21 mouse cellular contexts compared by ENCODE assay signal in the genomic region with DNA sequence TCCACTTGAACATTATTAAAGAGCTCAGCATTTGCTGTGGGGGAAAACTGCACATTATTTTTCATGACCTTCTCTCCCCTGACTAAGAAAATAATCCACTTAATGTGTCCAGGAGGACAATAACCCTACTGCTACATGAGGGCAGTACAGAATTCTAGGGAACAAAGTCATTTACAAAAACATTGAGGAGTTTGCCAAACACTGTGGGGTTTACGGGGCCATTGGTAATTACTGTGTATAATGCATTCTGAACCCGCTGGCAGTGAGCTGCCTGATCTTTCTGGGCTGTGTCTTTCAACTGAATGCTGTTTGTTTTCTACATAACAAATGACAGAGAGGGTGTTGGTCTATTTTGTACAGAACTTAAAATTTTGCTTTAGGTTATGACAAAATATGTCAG.
DNase-seq lines count a peak whose midpoint lies in the region; ATAC-seq and TF ChIP-seq lines count a peak whose summit lies in the region.
"Had no signal": no experiment of that assay in that cellular context is flagged by ENCODE, and none has a peak within 500 bp of the region (broad histone marks: within the 10 kb centered on the region; RNA-seq: fewer than 3 reads in every experiment).

No protein-coding gene starts in this region.

- H3K27ac ChIP-seq in hindbrain, embryonic 15.5 days (replicated peaks), result no peak overlapping the region
- no peak overlapping the region for H3K27ac ChIP-seq in hindbrain, embryonic 14.5 days
- H3K27ac ChIP-seq in midbrain, embryonic 12.5 days (replicated peaks), result no peak overlapping the region
- H3K27ac ChIP-seq in midbrain, embryonic 10.5 days (replicated peaks), result no peak overlapping the region
- H3K27ac ChIP-seq in midbrain, postnatal 0 days (ENCODE audit: low read depth, low read length), result no peak overlapping the region
- H3K27ac ChIP-seq: embryonic facial prominence, embryonic 13.5 days; forebrain, embryonic 13.5 days; gastrocnemius, adult 2 months; heart, embryonic 13.5 days; hindbrain, embryonic 12.5 days had no signal

- no peak overlapping the region for H3K4me3 ChIP-seq in hindbrain, embryonic 15.5 days
- H3K4me3 ChIP-seq in hindbrain, embryonic 14.5 days (replicated peaks; ENCODE audit: low read length), result no peak overlapping the region
- no peak overlapping the region for H3K4me3 ChIP-seq in midbrain, embryonic 12.5 days
- H3K4me3 ChIP-seq in midbrain, embryonic 10.5 days, result no peak overlapping the region
- no peak overlapping the region for H3K4me3 ChIP-seq in midbrain, postnatal 0 days (ENCODE audit: low read depth, low read length)
- H3K4me3 ChIP-seq: embryonic facial prominence, embryonic 13.5 days; forebrain, embryonic 13.5 days; gastrocnemius, adult 2 months; heart, embryonic 13.5 days; hindbrain, embryonic 12.5 days had no signal

- intact Hi-C loops in left cerebral cortex, postnatal 4 days (cut with DNase I), result no loop called here

- H3K27me3 ChIP-seq in hindbrain, embryonic 15.5 days, result no peaks in the 10 kb centered on the region
- no peaks in the 10 kb centered on the region for H3K27me3 ChIP-seq in hindbrain, embryonic 14.5 days (ENCODE audit: control insufficient read depth, insufficient read depth, low read length)
- H3K27me3 ChIP-seq in midbrain, embryonic 12.5 days, result no peaks in the 10 kb centered on the region
- no peaks in the 10 kb centered on the region for H3K27me3 ChIP-seq in midbrain, embryonic 10.5 days (ENCODE audit: low read depth, poor library complexity, severe bottlenecking)
- H3K27me3 ChIP-seq in midbrain, postnatal 0 days (ENCODE audit: insufficient read depth, low read length), result no peaks in the 10 kb centered on the region
- H3K27me3 ChIP-seq: CH12.LX; embryonic facial prominence, embryonic 13.5 days; forebrain, embryonic 13.5 days; heart, embryonic 13.5 days; hindbrain, embryonic 12.5 days had no signal

- no peaks in the 10 kb centered on the region for H3K4me1 ChIP-seq in hindbrain, embryonic 15.5 days (replicated peaks)
- H3K4me1 ChIP-seq in hindbrain, embryonic 14.5 days (replicated peaks; ENCODE audit: control insufficient read depth, insufficient read depth, low read length), result no peaks in the 10 kb centered on the region
- no peaks in the 10 kb centered on the region for H3K4me1 ChIP-seq in midbrain, embryonic 12.5 days
- no peaks in the 10 kb centered on the region; the same call in 1 of the 2 replicates for H3K4me1 ChIP-seq in midbrain, embryonic 10.5 days
- no peaks in the 10 kb centered on the region for H3K4me1 ChIP-seq in midbrain, postnatal 0 days (ENCODE audit: insufficient read depth, low read length)
- H3K4me1 ChIP-seq: embryonic facial prominence, embryonic 13.5 days; forebrain, embryonic 13.5 days; heart, embryonic 13.5 days; hindbrain, embryonic 12.5 days had no signal

- no peaks in the 10 kb centered on the region for H3K36me3 ChIP-seq in hindbrain, embryonic 15.5 days
- no peaks in the 10 kb centered on the region for H3K36me3 ChIP-seq in hindbrain, embryonic 14.5 days (replicated peaks; ENCODE audit: control insufficient read depth, insufficient read depth)
- H3K36me3 ChIP-seq in midbrain, embryonic 12.5 days, result no peaks in the 10 kb centered on the region
- no peaks in the 10 kb centered on the region for H3K36me3 ChIP-seq in midbrain, embryonic 10.5 days
- no peaks in the 10 kb centered on the region for H3K36me3 ChIP-seq in midbrain, postnatal 0 days (ENCODE audit: insufficient read depth, low read length)
- H3K36me3 ChIP-seq: embryonic facial prominence, embryonic 13.5 days; heart, embryonic 13.5 days; hindbrain, embryonic 12.5 days had no signal

- no peak for TF ChIP-seq CTCF in midbrain, postnatal 0 days (IDR thresholded peaks at IDR 0.05)

- ATAC-seq in hindbrain, embryonic 15.5 days (ENCODE audit: low FRiP score, low read depth), result 0 out of 2 replicates have a peak, but pooled peaks have one; percentile 34
- ATAC-seq in hindbrain, embryonic 14.5 days (ENCODE audit: low FRiP score), result no peak; the same call in 1 of the 2 replicates
- ATAC-seq in midbrain, embryonic 12.5 days (ENCODE audit: low FRiP score, low read depth), result peak; percentile 56; the same call in 1 of the 2 replicates
- ATAC-seq in midbrain, postnatal 0 days (ENCODE audit: low FRiP score), result no peak
- ATAC-seq: forebrain, embryonic 13.5 days had no signal

- WGBS in hindbrain, embryonic 15.5 days, result 35% methylated on average over 2 of the region's 2 CpGs
- WGBS in hindbrain, embryonic 14.5 days, result 33% methylated on average over 2 of the region's 2 CpGs
- 31% methylated on average over 2 of the region's 2 CpGs for WGBS in midbrain, embryonic 12.5 days
- 80% methylated on average over 2 of the region's 2 CpGs for WGBS in midbrain, embryonic 10.5 days
- 27% methylated on average over 2 of the region's 2 CpGs for WGBS in midbrain, postnatal 0 days

- no peak for DNase-seq in hindbrain, embryonic 14.5 days (ENCODE audit: low spot score)
- no peak for DNase-seq in midbrain, embryonic 10.5 days (ENCODE audit: low spot score)
- DNase-seq in brain, embryonic 18.5 days (ENCODE audit: low read depth, low spot score), result peak; percentile 4
- DNase-seq in midbrain, postnatal 0 days (ENCODE audit: low spot score), result peak; percentile 26
- DNase-seq in left cerebral cortex, postnatal 4 days, result no peak
- DNase-seq: adrenal gland, adult 2 months; adrenal gland, postnatal 25 days; cerebellum, adult 11 months; cerebellum, adult 8-10 months; cerebellum, postnatal 25 days; gastrocnemius, adult 2 months; gastrocnemius, postnatal 36 days; heart, adult 11 months; heart, postnatal 36 days had no signal

- no peak overlapping the region for H3K9ac ChIP-seq in hindbrain, embryonic 15.5 days
- H3K9ac ChIP-seq in hindbrain, embryonic 14.5 days, result no peak overlapping the region
- no peak overlapping the region for H3K9ac ChIP-seq in midbrain, embryonic 12.5 days (replicated peaks)
- no peak overlapping the region for H3K9ac ChIP-seq in midbrain, postnatal 0 days (replicated peaks; ENCODE audit: low read length, poor library complexity, severe bottlenecking)
- H3K9ac ChIP-seq: embryonic facial prominence, embryonic 13.5 days; forebrain, embryonic 13.5 days; heart, embryonic 13.5 days; hindbrain, embryonic 12.5 days had no signal

- no peaks in the 10 kb centered on the region for H3K9me3 ChIP-seq in hindbrain, embryonic 15.5 days
- H3K9me3 ChIP-seq in hindbrain, embryonic 14.5 days (ENCODE audit: control insufficient read depth, low read length), result no peaks in the 10 kb centered on the region
- no peaks in the 10 kb centered on the region for H3K9me3 ChIP-seq in midbrain, embryonic 12.5 days
- H3K9me3 ChIP-seq in midbrain, embryonic 10.5 days (replicated peaks), result no peaks in the 10 kb centered on the region
- H3K9me3 ChIP-seq in midbrain, postnatal 0 days (ENCODE audit: low read length), result no peaks in the 10 kb centered on the region
- H3K9me3 ChIP-seq: embryonic facial prominence, embryonic 13.5 days; forebrain, embryonic 13.5 days; heart, embryonic 13.5 days; hindbrain, embryonic 12.5 days had no signal

- H3K4me2 ChIP-seq in hindbrain, embryonic 15.5 days, result no peak overlapping the region
- no peak overlapping the region for H3K4me2 ChIP-seq in hindbrain, embryonic 14.5 days (replicated peaks)
- no peak overlapping the region for H3K4me2 ChIP-seq in midbrain, embryonic 12.5 days (replicated peaks)
- no peak overlapping the region for H3K4me2 ChIP-seq in midbrain, postnatal 0 days (ENCODE audit: low read depth, low read length, poor library complexity, severe bottlenecking)
- H3K4me2 ChIP-seq: embryonic facial prominence, embryonic 13.5 days; forebrain, embryonic 13.5 days; heart, embryonic 13.5 days; hindbrain, embryonic 12.5 days had no signal

Comparison
In these comparisons a context has a peak if more than half of its experiments do, and no peak if none do; other contexts are left out.
1. ATAC-seq: peak in hindbrain, embryonic 15.5 days (single experiment) and midbrain, embryonic 12.5 days (single experiment); none in hindbrain, embryonic 14.5 days (single experiment) and midbrain, postnatal 0 days (single experiment).
2. DNase-seq: peak in brain, embryonic 18.5 days (single experiment) and midbrain, postnatal 0 days (single experiment); none in hindbrain, embryonic 14.5 days (single experiment), midbrain, embryonic 10.5 days (single experiment) and left cerebral cortex, postnatal 4 days (single experiment).